Mouse (Mus musculus): ENCODE results near the gene Gm44965. TPM values are rescaled to one million over a fixed set of nuclear protein-coding genes. Genes with fewer than 3 reads are reported as not detected.

Gene Gm44965
- polyA plus RNA-seq, 1 experiment from 2014 or later = not detected

- no peak for ATAC-seq (replicated peaks; ENCODE audit: extremely low read depth, insufficient read depth, low FRiP score)
- H3K9me3 ChIP-seq (replicated peaks; ENCODE audit: control insufficient read depth, low read length) = no peaks in the 10 kb centered on the region
- peak overlapping the region; percentile 66 for H3K4me2 ChIP-seq (ENCODE audit: low read depth, low read length)
- H3K4me3 ChIP-seq (ENCODE audit: low read length) = peak overlapping the region; percentile 50
- H3K4me1 ChIP-seq (ENCODE audit: control insufficient read depth, insufficient read depth, low read length) = peaks cover 5% of the 10 kb centered on the region; the same call in 1 of the 2 replicates
- H3K27me3 ChIP-seq (ENCODE audit: control insufficient read depth, insufficient read depth, low read length) = peaks cover 19% of the 10 kb centered on the region
- 16% methylated on average over 7 of the region's 7 CpGs for WGBS
- no peak overlapping the region for H3K27ac ChIP-seq (ENCODE audit: low read length)
- no peaks in the 10 kb centered on the region for H3K36me3 ChIP-seq (ENCODE audit: control insufficient read depth, insufficient read depth)
- H3K9ac ChIP-seq (ENCODE audit: low read length) = peak overlapping the region; percentile 56
These were observed 33.8 kb downstream of the Gm44965 start for GRCm38 (mm10) chr6:48627511-48627924.

GRCm38 (mm10) chr6:48628377-48628776 lies 34.6 kb downstream of the Gm44965 start:
- H3K4me2 ChIP-seq (ENCODE audit: low read depth, low read length) = no peak overlapping the region
- no peak overlapping the region for H3K4me3 ChIP-seq (ENCODE audit: low read length)
- H3K4me1 ChIP-seq (ENCODE audit: control insufficient read depth, insufficient read depth, low read length) = peaks cover 5% of the 10 kb centered on the region; the same call in 1 of the 2 replicates
- H3K27ac ChIP-seq (ENCODE audit: low read length) = no peak overlapping the region
- no peaks in the 10 kb centered on the region for H3K36me3 ChIP-seq (ENCODE audit: control insufficient read depth, insufficient read depth)
- H3K9ac ChIP-seq (ENCODE audit: low read length) = no peak overlapping the region
- ATAC-seq (replicated peaks; ENCODE audit: extremely low read depth, insufficient read depth, low FRiP score) = no peak
- peaks cover 19% of the 10 kb centered on the region for H3K27me3 ChIP-seq (ENCODE audit: control insufficient read depth, insufficient read depth, low read length)
- 70% methylated on average over 3 of the region's 3 CpGs for WGBS
- H3K9me3 ChIP-seq (replicated peaks; ENCODE audit: control insufficient read depth, low read length) = no peaks in the 10 kb centered on the region

GRCm38 (mm10) chr6:48628808-48629660 lies 35.3 kb downstream of the Gm44965 start:
- Histone ChIP-seq H3K9ac (ENCODE audit: low read length) (peak overlapping the region; percentile 73), H3K4me2 (ENCODE audit: low read depth, low read length) (peak overlapping the region; percentile 96), H3K4me1 (ENCODE audit: control insufficient read depth, insufficient read depth, low read length) (peaks cover 5% of the 10 kb centered on the region; the same call in 1 of the 2 replicates), H3K36me3 (ENCODE audit: control insufficient read depth, insufficient read depth) (no peaks in the 10 kb centered on the region), H3K27me3 (ENCODE audit: control insufficient read depth, insufficient read depth, low read length) (peaks cover 19% of the 10 kb centered on the region), H3K4me3 (ENCODE audit: low read length) (peak overlapping the region; percentile 58), H3K27ac (ENCODE audit: low read length) (no peak overlapping the region), H3K9me3 (replicated peaks; ENCODE audit: control insufficient read depth, low read length) (no peaks in the 10 kb centered on the region)
- ATAC-seq (replicated peaks; ENCODE audit: extremely low read depth, insufficient read depth, low FRiP score) = no peak
- WGBS = 4% methylated on average over 54 of the region's 54 CpGs

- H3K27me3 ChIP-seq (ENCODE audit: control insufficient read depth, insufficient read depth, low read length) = peaks cover 19% of the 10 kb centered on the region
- no peak for ATAC-seq (replicated peaks; ENCODE audit: extremely low read depth, insufficient read depth, low FRiP score)
- H3K36me3 ChIP-seq (ENCODE audit: control insufficient read depth, insufficient read depth) = no peaks in the 10 kb centered on the region
- H3K9ac ChIP-seq (ENCODE audit: low read length) = peak overlapping the region; percentile 73
- peak overlapping the region; percentile 96 for H3K4me2 ChIP-seq (ENCODE audit: low read depth, low read length)
- WGBS = 8% methylated on average over 13 of the region's 13 CpGs
- H3K4me1 ChIP-seq (ENCODE audit: control insufficient read depth, insufficient read depth, low read length) = peaks cover 5% of the 10 kb centered on the region; the same call in 1 of the 2 replicates
- H3K4me3 ChIP-seq (ENCODE audit: low read length) = peak overlapping the region; percentile 58
- H3K27ac ChIP-seq (ENCODE audit: low read length) = no peak overlapping the region
- no peaks in the 10 kb centered on the region for H3K9me3 ChIP-seq (replicated peaks; ENCODE audit: control insufficient read depth, low read length)
These were observed 35.9 kb downstream of the Gm44965 start for GRCm38 (mm10) chr6:48629661-48630034.

- 77% methylated on average over 8 of the region's 8 CpGs for WGBS
- H3K36me3 ChIP-seq (ENCODE audit: control insufficient read depth, insufficient read depth) = no peaks in the 10 kb centered on the region
- no peak overlapping the region for H3K4me2 ChIP-seq (ENCODE audit: low read depth, low read length)
- H3K4me1 ChIP-seq (ENCODE audit: control insufficient read depth, insufficient read depth, low read length) = peaks cover 5% of the 10 kb centered on the region; the same call in 1 of the 2 replicates
- ATAC-seq (replicated peaks; ENCODE audit: extremely low read depth, insufficient read depth, low FRiP score) = no peak
- H3K4me3 ChIP-seq (ENCODE audit: low read length) = no peak overlapping the region
- no peak overlapping the region for H3K9ac ChIP-seq (ENCODE audit: low read length)
- no peak overlapping the region for H3K27ac ChIP-seq (ENCODE audit: low read length)
- H3K27me3 ChIP-seq (ENCODE audit: control insufficient read depth, insufficient read depth, low read length) = peaks cover 19% of the 10 kb centered on the region
- H3K9me3 ChIP-seq (replicated peaks; ENCODE audit: control insufficient read depth, low read length) = no peaks in the 10 kb centered on the region
These were observed 37.1 kb downstream of the Gm44965 start for GRCm38 (mm10) chr6:48630831-48631230.

GRCm38 (mm10) chr6:48635105-48635504 lies 41.4 kb downstream of the Gm44965 start:
- no peak overlapping the region for H3K4me2 ChIP-seq (ENCODE audit: low read depth, low read length)
- H3K27ac ChIP-seq (ENCODE audit: low read length) = no peak overlapping the region
- H3K4me1 ChIP-seq (ENCODE audit: control insufficient read depth, insufficient read depth, low read length) = peaks cover 9% of the 10 kb centered on the region
- no peak overlapping the region for H3K9ac ChIP-seq (ENCODE audit: low read length)
- H3K9me3 ChIP-seq (replicated peaks; ENCODE audit: control insufficient read depth, low read length) = no peaks in the 10 kb centered on the region
- no peaks in the 10 kb centered on the region for H3K36me3 ChIP-seq (ENCODE audit: control insufficient read depth, insufficient read depth)
- WGBS = 83% methylated on average over 2 of the region's 2 CpGs
- ATAC-seq (replicated peaks; ENCODE audit: extremely low read depth, insufficient read depth, low FRiP score) = no peak
- H3K4me3 ChIP-seq (ENCODE audit: low read length) = no peak overlapping the region
- 0 out of 2 replicates have a peak, but pooled peaks cover 3% of the 10 kb centered on the region for H3K27me3 ChIP-seq (ENCODE audit: control insufficient read depth, insufficient read depth, low read length)

- no peaks in the 10 kb centered on the region for H3K9me3 ChIP-seq (replicated peaks; ENCODE audit: control insufficient read depth, low read length)
- 0 out of 2 replicates have a peak overlapping the region, but pooled peaks have one; percentile 3 for H3K4me2 ChIP-seq (ENCODE audit: low read depth, low read length)
- H3K9ac ChIP-seq (ENCODE audit: low read length) = no peak overlapping the region
- peaks cover 9% of the 10 kb centered on the region for H3K4me1 ChIP-seq (ENCODE audit: control insufficient read depth, insufficient read depth, low read length)
- H3K27me3 ChIP-seq (ENCODE audit: control insufficient read depth, insufficient read depth, low read length) = no peaks in the 10 kb centered on the region
- ATAC-seq (replicated peaks; ENCODE audit: extremely low read depth, insufficient read depth, low FRiP score) = no peak
- no peak overlapping the region for H3K27ac ChIP-seq (ENCODE audit: low read length)
- 34% methylated on average over 6 of the region's 6 CpGs for WGBS
- no peak overlapping the region for H3K4me3 ChIP-seq (ENCODE audit: low read length)
- H3K36me3 ChIP-seq (ENCODE audit: control insufficient read depth, insufficient read depth) = no peaks in the 10 kb centered on the region
These were observed 42.8 kb downstream of the Gm44965 start for GRCm38 (mm10) chr6:48636515-48636914.

- 61% methylated on average over 6 of the region's 6 CpGs for WGBS
- H3K27me3 ChIP-seq (ENCODE audit: control insufficient read depth, insufficient read depth, low read length) = no peaks in the 10 kb centered on the region
- H3K9me3 ChIP-seq (replicated peaks; ENCODE audit: control insufficient read depth, low read length) = no peaks in the 10 kb centered on the region
- peaks cover 9% of the 10 kb centered on the region for H3K4me1 ChIP-seq (ENCODE audit: control insufficient read depth, insufficient read depth, low read length)
- no peak overlapping the region for H3K4me2 ChIP-seq (ENCODE audit: low read depth, low read length)
- H3K36me3 ChIP-seq (ENCODE audit: control insufficient read depth, insufficient read depth) = no peaks in the 10 kb centered on the region
- ATAC-seq (replicated peaks; ENCODE audit: extremely low read depth, insufficient read depth, low FRiP score) = no peak
- no peak overlapping the region for H3K4me3 ChIP-seq (ENCODE audit: low read length)
- H3K27ac ChIP-seq (ENCODE audit: low read length) = no peak overlapping the region
- H3K9ac ChIP-seq (ENCODE audit: low read length) = no peak overlapping the region
These were observed 44.2 kb downstream of the Gm44965 start for GRCm38 (mm10) chr6:48637811-48638500.

GRCm38 (mm10) chr6:48638553-48638952 lies 44.8 kb downstream of the Gm44965 start:
- no peak overlapping the region for H3K9ac ChIP-seq (ENCODE audit: low read length)
- H3K27ac ChIP-seq (ENCODE audit: low read length) = no peak overlapping the region

More at GRCm38 (mm10) chr6:48638553-48638952, 44.8 kb downstream of the Gm44965 start:
- Histone ChIP-seq H3K4me1 (ENCODE audit: control insufficient read depth, insufficient read depth, low read length) (peaks cover 9% of the 10 kb centered on the region), H3K36me3 (ENCODE audit: control insufficient read depth, insufficient read depth) (no peaks in the 10 kb centered on the region), H3K27me3 (ENCODE audit: control insufficient read depth, insufficient read depth, low read length) (no peaks in the 10 kb centered on the region), H3K4me3 (ENCODE audit: low read length) (no peak overlapping the region), H3K4me2 (ENCODE audit: low read depth, low read length) (no peak overlapping the region), H3K9me3 (replicated peaks; ENCODE audit: control insufficient read depth, low read length) (no peaks in the 10 kb centered on the region)
- no peak for ATAC-seq (replicated peaks; ENCODE audit: extremely low read depth, insufficient read depth, low FRiP score)
- 53% methylated on average over 2 of the region's 2 CpGs for WGBS
